Mouse (Mus musculus) ES-E14 (cell line): Measurements from ENCODE around the gene Cntnap2.

Source experiments
- CHD2 ChIP-seq: IDR thresholded peaks from 2 replicates; pipeline ENCODE4 v1.6.1; 2014; ENCODE audit warnings: mild to moderate bottlenecking, low read depth, low read length, inconsistent platforms
- MAFK ChIP-seq: IDR thresholded peaks from 2 replicates; pipeline ENCODE4 v1.6.1; 2014; ENCODE audit warnings: mild to moderate bottlenecking, low read depth, low read length, inconsistent platforms; ENCODE audit not compliant: insufficient read depth
- ZC3H11A ChIP-seq: IDR thresholded peaks from 2 replicates; pipeline ENCODE4 v1.6.1; 2012; ENCODE audit warnings: low read depth, mild to moderate bottlenecking, inconsistent platforms, low read length, borderline replicate concordance
- ZNF384 ChIP-seq: IDR thresholded peaks from 2 replicates; pipeline ENCODE4 v1.6.1; 2012; ENCODE audit warnings: low read depth, low read length, inconsistent platforms

- TF ChIP-seq CHD2 (no peak), ZNF384 (no peak), ZC3H11A (no peak), MAFK (no peak)
These were observed 2197.2 kb downstream of the Cntnap2 start for GRCm38 (mm10) chr6:47256227-47256887.
